Mouse (Mus musculus): ENCODE results near the gene Tbx6. TPM values are rescaled to one million over a fixed set of nuclear protein-coding genes. Genes with fewer than 3 reads are reported as not detected.
A peak's percentile ranks its signal among the peaks of the same experiment; 100 is the strongest.

The Tbx6 gene
- total and polyA plus RNA-seq, 3 experiments = 0.12 to 0.15 TPM; not detected in 1

- TF ChIP-seq ETS1 (IDR thresholded peaks at IDR 0.05; ENCODE audit: low read depth, low read length) (no peak), KAT2A (conservative IDR thresholded peaks at IDR 0.05; ENCODE audit: low read depth, low read length) (peak; percentile 79), BHLHE40 (IDR thresholded peaks at IDR 0.05; ENCODE audit: borderline replicate concordance, low read depth, low read length) (no peak), MYC (IDR thresholded peaks at IDR 0.05; ENCODE audit: low read depth, low read length) (peak; percentile 68; the same call in 1 of the 2 replicates)
These were observed 10.8 kb downstream of the Tbx6 start, which contains the start of gene Ppp4c (continued) for GRCm38 (mm10) chr7:126791851-126792720.

DNA sequence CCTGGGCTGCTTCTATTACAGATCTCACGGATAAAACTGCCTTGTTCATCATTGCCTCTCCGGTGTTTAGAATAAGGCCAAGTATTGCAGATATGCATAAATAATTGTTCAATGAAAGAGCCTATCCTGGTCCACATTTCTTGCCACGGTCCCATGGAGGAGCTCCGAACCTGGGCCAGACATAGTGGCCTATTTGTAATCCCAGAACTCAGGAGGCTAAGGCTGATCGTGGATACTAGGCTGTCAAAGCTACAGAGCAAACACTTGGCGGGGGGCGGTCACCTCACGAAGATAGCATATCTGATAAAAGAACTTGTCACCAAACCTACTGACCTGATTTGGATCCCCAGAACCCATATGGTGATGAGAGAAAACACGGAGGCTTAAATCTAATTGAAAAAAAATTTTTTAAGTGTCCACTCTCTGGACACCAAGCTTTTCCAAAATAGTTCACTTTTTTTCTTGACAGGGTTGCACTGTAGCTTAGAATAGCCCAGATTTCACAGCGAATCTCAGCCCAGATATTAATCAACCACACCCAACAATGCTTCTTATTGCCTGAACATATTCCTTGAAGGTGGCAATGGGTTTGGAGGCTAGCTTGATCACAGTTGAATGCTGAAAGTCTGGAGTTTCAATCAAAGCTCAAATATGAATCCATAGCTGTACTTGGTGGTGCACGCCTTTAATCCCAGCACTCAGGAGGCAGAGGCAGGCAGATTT is 11.6 kb downstream of the Tbx6 start:
- H3K27me3 ChIP-seq (ENCODE audit: control insufficient read depth in 1 of 2, insufficient read depth in 2 of 2, low read length in 2 of 2) = no peaks in the 10 kb centered on the region
- H3K9me3 ChIP-seq (replicated peaks; ENCODE audit: insufficient read depth, low read length) = no peaks in the 10 kb centered on the region
- peak; percentile 60 for DNase-seq (ENCODE audit: low read depth, low spot score)
- H3K4me1 ChIP-seq (ENCODE audit: control insufficient read depth in 1 of 2, insufficient read depth in 2 of 2, low read length in 2 of 2) = peaks cover 0 to 19% of the 10 kb centered on the region in 2 experiments; a peak in 3 of 4 replicates
- peaks cover 36% of the 10 kb centered on the region for H3K79me2 ChIP-seq (ENCODE audit: control insufficient read depth, insufficient read depth, low read length, poor library complexity)
- H3K27ac ChIP-seq (ENCODE audit: control insufficient read depth, low read depth, low read length) = peak overlapping the region; percentile 95
- peak overlapping the region; percentile 75 for H3K9ac ChIP-seq (ENCODE audit: control insufficient read depth, low read depth, low read length, poor library complexity, severe bottlenecking)
- peaks cover 15 to 26% of the 10 kb centered on the region in 2 experiments for H3K36me3 ChIP-seq (ENCODE audit: control insufficient read depth in 1 of 2, insufficient read depth in 2 of 2, low read length in 2 of 2)
- TF ChIP-seq ZKSCAN1 (IDR thresholded peaks at IDR 0.05; ENCODE audit: low read depth, low read length) (peak; percentile 2; the same call in 1 of the 2 replicates), POLR2A (IDR thresholded peaks at IDR 0.05; ENCODE audit: control insufficient read depth in 1 of 2, insufficient read depth in 1 of 2, low read depth in 1 of 2, low read length in 2 of 2, poor library complexity in 1 of 2) (peak in 1 of 2 experiments; percentile 12; a peak in 2 of 4 replicates), BHLHE40 (IDR thresholded peaks at IDR 0.05; ENCODE audit: borderline replicate concordance, low read depth, low read length) (no peak), RCOR1 (IDR thresholded peaks at IDR 0.05; ENCODE audit: low read depth, low read length) (peak; percentile 86), CHD2 (IDR thresholded peaks at IDR 0.05; ENCODE audit: low read length) (0 out of 2 replicates have a peak, but pooled peaks have one; percentile 4), ZNF384 (IDR thresholded peaks at IDR 0.05; ENCODE audit: low read depth, low read length) (0 out of 2 replicates have a peak, but pooled peaks have one; percentile 27), GATA1 (IDR thresholded peaks at IDR 0.05; ENCODE audit: low read depth, low read length) (peak; percentile 10; the same call in 1 of the 2 replicates), UBTF (IDR thresholded peaks at IDR 0.05; ENCODE audit: borderline replicate concordance, insufficient read depth, low read depth, low read length) (no peak)
- peak overlapping the region; percentile 55 to 96 for H3K4me3 ChIP-seq (ENCODE audit: control insufficient read depth in 1 of 2, insufficient read depth in 1 of 2, low read depth in 2 of 2, low read length in 2 of 2)

- peak; percentile 55 for DNase-seq (ENCODE audit: low read depth, low spot score)
- Histone ChIP-seq H3K4me1 (ENCODE audit: control insufficient read depth in 1 of 2, insufficient read depth in 2 of 2, low read length in 2 of 2) (peaks cover 0 to 19% of the 10 kb centered on the region in 2 experiments; a peak in 3 of 4 replicates), H3K4me3 (ENCODE audit: control insufficient read depth in 1 of 2, insufficient read depth in 1 of 2, low read depth in 2 of 2, low read length in 2 of 2) (no peak overlapping the region), H3K36me3 (ENCODE audit: control insufficient read depth in 1 of 2, insufficient read depth in 2 of 2, low read length in 2 of 2) (peaks cover 13 to 26% of the 10 kb centered on the region in 2 experiments), H3K27me3 (ENCODE audit: control insufficient read depth in 1 of 2, insufficient read depth in 2 of 2, low read length in 2 of 2) (no peaks in the 10 kb centered on the region), H3K9me3 (replicated peaks; ENCODE audit: insufficient read depth, low read length) (no peaks in the 10 kb centered on the region), H3K27ac (ENCODE audit: control insufficient read depth, low read depth, low read length) (peak overlapping the region; percentile 15), H3K79me2 (ENCODE audit: control insufficient read depth, insufficient read depth, low read length, poor library complexity) (peaks cover 44% of the 10 kb centered on the region), H3K9ac (ENCODE audit: control insufficient read depth, low read depth, low read length, poor library complexity, severe bottlenecking) (no peak overlapping the region)
- TF ChIP-seq MYB (IDR thresholded peaks at IDR 0.05; ENCODE audit: low read depth, low read length) = no peak
- TF ChIP-seq GATA1 (IDR thresholded peaks at IDR 0.05; ENCODE audit: low read depth, low read length) = no peak
- TF ChIP-seq POLR2A (IDR thresholded peaks at IDR 0.05; ENCODE audit: control insufficient read depth in 1 of 2, insufficient read depth in 1 of 2, low read depth in 1 of 2, low read length in 2 of 2, poor library complexity in 1 of 2) = peak in 1 of 2 experiments; percentile 17; a peak in 1 of 4 replicates
- no peak for TF ChIP-seq MAZ (IDR thresholded peaks at IDR 0.05; ENCODE audit: low read depth, low read length)
- no peak for TF ChIP-seq MXI1 (IDR thresholded peaks at IDR 0.05; ENCODE audit: low read depth, low read length)
- no peak for TF ChIP-seq ZNF384 (IDR thresholded peaks at IDR 0.05; ENCODE audit: low read depth, low read length)
- TF ChIP-seq ZKSCAN1 (IDR thresholded peaks at IDR 0.05; ENCODE audit: low read depth, low read length) = no peak
- TF ChIP-seq TBP (IDR thresholded peaks at IDR 0.05; ENCODE audit: low read depth, low read length) = no peak
- peak; percentile 81 for TF ChIP-seq POLR2AphosphoS2 (IDR thresholded peaks at IDR 0.05; ENCODE audit: low read length)
- no peak for TF ChIP-seq USF1 (IDR thresholded peaks at IDR 0.05; ENCODE audit: low read depth, low read length)
- no peak for TF ChIP-seq UBTF (IDR thresholded peaks at IDR 0.05; ENCODE audit: borderline replicate concordance, insufficient read depth, low read depth, low read length)
- TF ChIP-seq HCFC1 (IDR thresholded peaks at IDR 0.05; ENCODE audit: low read depth, low read length) = no peak
- no peak for TF ChIP-seq CHD1 (IDR thresholded peaks at IDR 0.05; ENCODE audit: low read depth, low read length)
- no peak for TF ChIP-seq NELFE (IDR thresholded peaks at IDR 0.05; ENCODE audit: low read depth, low read length)
- TF ChIP-seq ETS1 (IDR thresholded peaks at IDR 0.05; ENCODE audit: low read depth, low read length) = no peak
- TF ChIP-seq USF2 (IDR thresholded peaks at IDR 0.05; ENCODE audit: borderline replicate concordance in 1 of 2, insufficient read depth in 1 of 2, low read depth in 1 of 2, low read length in 2 of 2) = no peak
These were observed 12.4 kb downstream of the Tbx6 start for GRCm38 (mm10) chr7:126793456-126794270.
